Mouse (Mus musculus) forebrain, embryonic 11.5 days (tissue): ENCODE measurements around the gene Etv6. TPM values are rescaled to one million over a fixed set of nuclear protein-coding genes. Genes with fewer than 3 reads are reported as not detected.

Experiments
- ATAC-seq: fragments of 200-750 bp; cut with Nextera tagmentation; replicated peaks from 2 replicates; pipeline ENCODE4 v1.8.0; 2017; ENCODE audit warnings: moderate TSS enrichment; ENCODE audit not compliant: low FRiP score
- DNase-seq: peaks from one replicate; pipeline ENCODE4 v3.0.0-alpha.2; 2017; ENCODE audit warnings: low spot score
- H3K27ac ChIP-seq: fragments of 300-500 bp; sonication (generic); 2 replicates; pipeline ENCODE4 v1.5.1; 2014; ENCODE audit warnings: low read depth, low read length
- H3K27me3 ChIP-seq: fragments of 300-500 bp; sonication (generic); 2 replicates; pipeline ENCODE4 v1.6.1; 2014; ENCODE audit warnings: mild to moderate bottlenecking, low read length, mixed read lengths; ENCODE audit not compliant: control insufficient read depth, insufficient read depth
- H3K36me3 ChIP-seq: fragments of 300-500 bp; sonication (generic); 2 replicates; pipeline ENCODE4 v1.6.1; 2014; ENCODE audit warnings: mild to moderate bottlenecking, low read length, moderate library complexity, mixed read lengths; ENCODE audit not compliant: control insufficient read depth, insufficient read depth
- H3K4me1 ChIP-seq: fragments of 300-500 bp; sonication (generic); replicated peaks from 2 replicates; pipeline ENCODE4 v1.6.1; 2014; ENCODE audit warnings: low read length, mixed read lengths; ENCODE audit not compliant: control insufficient read depth, insufficient read depth
- H3K4me2 ChIP-seq: fragments of 300-500 bp; sonication (generic); 2 replicates; pipeline ENCODE4 v1.6.1; 2014; ENCODE audit warnings: low read depth, mild to moderate bottlenecking, low read length, moderate library complexity, mixed read lengths; ENCODE audit not compliant: severe bottlenecking
- H3K4me3 ChIP-seq: fragments of 300-500 bp; sonication (generic); 2 replicates; pipeline ENCODE4 v1.5.1; 2014; ENCODE audit warnings: low read depth, low read length
- H3K9ac ChIP-seq: fragments of 300-500 bp; sonication (generic); 2 replicates; pipeline ENCODE4 v1.6.1; 2014; ENCODE audit warnings: low read length
- H3K9me3 ChIP-seq: fragments of 300-500 bp; sonication (generic); 2 replicates; pipeline ENCODE4 v1.6.1; 2016; ENCODE audit warnings: low read length, mixed read lengths; ENCODE audit not compliant: control insufficient read depth
- WGBS: fragments of 180-500 bp; shearing (Covaris S2); extraction: QIAGEN DNeasy Blood & Tissue Kit; methylation state at CpG from one replicate; pipeline ENCODE4 v1.1.7; 2014; 5-methylcytosine and 5-hydroxymethylcytosine counted together
- polyA plus RNA-seq: library from polyadenylated mRNA; unstranded; fragments of >200 nt; fragmentation: Nextera tagmentation; extraction: Ambion mirVana; gene quantifications from 2 replicates; pipeline ENCODE4 v1.2.1, GENCODE M21; 2014

Gene Etv6
- polyA plus RNA-seq, 1 experiment from 2014 or later = 20.9 TPM

DNA sequence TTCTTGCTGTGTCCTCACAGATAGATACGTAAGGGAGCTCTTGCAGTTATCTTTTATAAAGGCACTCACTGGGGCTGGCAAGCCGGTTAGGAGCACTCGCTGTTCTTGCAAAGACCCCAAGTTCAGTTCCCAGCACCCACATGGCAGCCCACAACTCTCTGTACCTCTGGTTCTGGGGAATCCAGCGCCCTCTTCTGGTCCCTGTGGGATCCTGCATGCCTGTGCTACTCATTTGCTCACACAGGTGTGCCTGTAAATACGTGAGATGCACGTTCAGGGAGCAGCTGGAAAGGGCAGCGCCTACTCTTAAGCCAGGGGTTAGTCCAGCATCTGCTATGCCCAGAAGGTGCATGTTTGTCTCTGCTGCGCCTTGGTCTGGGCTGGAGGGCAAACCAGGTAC, 224.4 kb downstream of the Etv6 start:
- Histone ChIP-seq H3K27me3 (no peaks in the 10 kb centered on the region), H3K9me3 (no peaks in the 10 kb centered on the region), H3K4me3 (no peak overlapping the region), H3K4me1 (no peaks in the 10 kb centered on the region), H3K9ac (no peak overlapping the region), H3K4me2 (no peak overlapping the region), H3K36me3 (peaks cover 3% of the 10 kb centered on the region; the same call in 1 of the 2 replicates), H3K27ac (no peak overlapping the region)
- WGBS = 95% methylated on average over 8 of the region's 8 CpGs
- no peak for DNase-seq
- no peak for ATAC-seq

- Histone ChIP-seq H3K4me3 (no peak overlapping the region), H3K27me3 (no peaks in the 10 kb centered on the region), H3K36me3 (peaks cover 3% of the 10 kb centered on the region; the same call in 1 of the 2 replicates), H3K4me1 (no peaks in the 10 kb centered on the region), H3K4me2 (no peak overlapping the region), H3K9ac (no peak overlapping the region), H3K27ac (no peak overlapping the region), H3K9me3 (no peaks in the 10 kb centered on the region)
- ATAC-seq = no peak
- no peak for DNase-seq
- 86% methylated on average over 3 of the region's 3 CpGs for WGBS
Observed at GRCm38 (mm10) chr6:134261904-134262303, 226.4 kb downstream of the Etv6 start.

- H3K36me3 ChIP-seq = peaks cover 3% of the 10 kb centered on the region; the same call in 1 of the 2 replicates
- ATAC-seq (no peak), DNase-seq (no peak)
Observed at GRCm38 (mm10) chr6:134262383-134262782, 226.9 kb downstream of the Etv6 start.

GRCm38 (mm10) chr6:134262911-134263607, 227.6 kb downstream of the Etv6 start:
- Histone ChIP-seq H3K9me3 (no peaks in the 10 kb centered on the region), H3K36me3 (peaks cover 3% of the 10 kb centered on the region; the same call in 1 of the 2 replicates), H3K4me3 (no peak overlapping the region), H3K4me1 (no peaks in the 10 kb centered on the region), H3K27me3 (no peaks in the 10 kb centered on the region), H3K9ac (no peak overlapping the region), H3K27ac (no peak overlapping the region), H3K4me2 (no peak overlapping the region)
- ATAC-seq = no peak
- 62% methylated on average over 6 of the region's 6 CpGs for WGBS
- peak; percentile 14 for DNase-seq

More at GRCm38 (mm10) chr6:134262383-134262782, 226.9 kb downstream of the Etv6 start:
- H3K9ac ChIP-seq = no peak overlapping the region
- no peak overlapping the region for H3K27ac ChIP-seq
- H3K4me1 ChIP-seq = no peaks in the 10 kb centered on the region
- 91% methylated on average over 4 of the region's 4 CpGs for WGBS
- H3K9me3 ChIP-seq = no peaks in the 10 kb centered on the region
- no peaks in the 10 kb centered on the region for H3K27me3 ChIP-seq
- no peak overlapping the region for H3K4me3 ChIP-seq
- H3K4me2 ChIP-seq = no peak overlapping the region

GRCm38 (mm10) chr6:134273884-134274283, 238.4 kb downstream of the Etv6 start:
- Histone ChIP-seq H3K4me2 (no peak overlapping the region), H3K27me3 (no peaks in the 10 kb centered on the region), H3K9ac (no peak overlapping the region), H3K4me1 (no peaks in the 10 kb centered on the region), H3K27ac (no peak overlapping the region), H3K9me3 (no peaks in the 10 kb centered on the region), H3K36me3 (no peaks in the 10 kb centered on the region; the same call in 1 of the 2 replicates), H3K4me3 (no peak overlapping the region)
- WGBS = 92% methylated on average over 2 of the region's 2 CpGs
- ATAC-seq (no peak), DNase-seq (no peak)

DNA sequence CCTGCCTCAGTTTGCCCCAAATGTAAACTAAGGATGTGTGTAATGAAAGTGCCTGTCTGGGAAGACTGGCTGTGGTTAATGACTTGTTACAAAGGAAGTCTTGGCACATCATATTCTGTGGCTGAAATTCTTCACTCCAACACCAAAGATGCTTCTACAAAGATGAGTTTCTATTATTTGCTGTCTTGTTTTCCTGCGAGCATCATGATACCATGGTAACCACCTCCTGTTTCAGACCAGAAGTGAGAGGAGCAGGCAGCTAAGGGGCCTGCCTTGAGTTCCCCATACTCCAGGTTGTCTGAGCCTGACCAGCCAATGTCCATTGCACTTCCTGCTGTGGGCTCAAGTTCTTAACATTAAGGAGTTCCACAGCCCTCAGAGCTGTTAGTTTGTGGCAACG, 241.5 kb downstream of the Etv6 start:
- 89% methylated on average over 2 of the region's 2 CpGs for WGBS
- ATAC-seq = no peak
- no peaks in the 10 kb centered on the region for H3K36me3 ChIP-seq
- H3K4me3 ChIP-seq = no peak overlapping the region
- H3K4me1 ChIP-seq = no peaks in the 10 kb centered on the region
- H3K9ac ChIP-seq = no peak overlapping the region
- H3K4me2 ChIP-seq = no peak overlapping the region
- no peak overlapping the region for H3K27ac ChIP-seq
- H3K27me3 ChIP-seq = no peaks in the 10 kb centered on the region
- H3K9me3 ChIP-seq = no peaks in the 10 kb centered on the region
- DNase-seq = no peak

DNA sequence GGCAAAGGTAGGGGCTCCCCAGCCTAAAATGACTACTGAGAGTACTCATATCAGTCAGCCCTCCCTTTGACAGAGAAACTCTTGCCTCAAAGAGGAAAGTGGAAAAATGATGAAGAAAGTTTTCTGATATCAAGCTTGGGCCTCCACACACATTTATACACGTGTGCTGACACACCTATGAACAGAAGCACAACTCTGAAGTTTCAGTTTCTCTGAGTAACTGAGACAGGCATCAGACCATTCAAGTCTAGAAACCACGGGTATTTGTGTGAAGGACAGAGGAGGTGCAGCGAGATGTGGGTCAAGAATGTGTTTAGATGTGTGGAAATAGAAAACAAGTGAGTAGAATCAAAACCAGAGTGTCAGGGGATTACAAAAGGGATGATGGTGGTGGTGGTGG, 246.6 kb downstream of the Etv6 start:
- ATAC-seq = no peak
- WGBS = 78% methylated on average over 3 of the region's 3 CpGs

DNA sequence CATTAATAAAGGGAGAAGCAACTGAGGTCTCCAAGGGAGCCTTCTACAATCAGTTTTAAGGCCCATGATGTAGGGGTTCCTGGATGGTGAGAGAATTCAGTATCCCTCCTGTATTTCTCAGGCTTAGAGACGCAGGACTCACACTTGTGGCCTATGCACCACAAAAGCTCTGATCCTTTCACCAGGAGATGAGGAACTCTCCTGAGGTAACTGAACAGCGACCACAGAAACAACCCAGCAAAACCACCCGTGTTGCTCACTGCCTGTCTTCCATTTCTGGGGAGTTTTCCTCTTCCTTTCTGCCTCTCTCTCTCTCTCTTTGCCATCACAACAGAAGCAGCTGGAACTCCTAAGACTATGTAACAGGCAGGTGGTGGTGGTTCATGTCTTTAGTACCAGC, 256.3 kb downstream of the Etv6 start:
- Histone ChIP-seq H3K9ac (no peak overlapping the region), H3K27ac (no peak overlapping the region), H3K4me2 (no peak overlapping the region), H3K9me3 (no peaks in the 10 kb centered on the region), H3K36me3 (no peaks in the 10 kb centered on the region), H3K4me3 (no peak overlapping the region), H3K4me1 (no peaks in the 10 kb centered on the region), H3K27me3 (no peaks in the 10 kb centered on the region)
- WGBS = 91% methylated on average over 3 of the region's 3 CpGs
- ATAC-seq (no peak), DNase-seq (no peak)

More for the DNA sequence above, 246.6 kb downstream of the Etv6 start:
- no peak for DNase-seq
- Histone ChIP-seq H3K36me3 (no peaks in the 10 kb centered on the region), H3K9me3 (no peaks in the 10 kb centered on the region), H3K4me3 (no peak overlapping the region), H3K4me2 (no peak overlapping the region), H3K27me3 (no peaks in the 10 kb centered on the region), H3K4me1 (no peaks in the 10 kb centered on the region), H3K9ac (no peak overlapping the region), H3K27ac (no peak overlapping the region)

GRCm38 (mm10) chr6:134292404-134292803, 256.9 kb downstream of the Etv6 start:
- ATAC-seq (no peak), DNase-seq (no peak)
- H3K4me2 ChIP-seq = no peak overlapping the region
- H3K4me1 ChIP-seq = no peaks in the 10 kb centered on the region
- H3K36me3 ChIP-seq = no peaks in the 10 kb centered on the region
- no peak overlapping the region for H3K27ac ChIP-seq
- H3K9ac ChIP-seq = no peak overlapping the region
- WGBS = 91% methylated on average over 5 of the region's 5 CpGs
- no peak overlapping the region for H3K4me3 ChIP-seq
- no peaks in the 10 kb centered on the region for H3K9me3 ChIP-seq
- no peaks in the 10 kb centered on the region for H3K27me3 ChIP-seq
